Mouse (Mus musculus) thymus, postnatal 36 days (tissue): Measurements from ENCODE around the gene Gm20075.
"Not testable (repeated sequence)": the region's sequence is repeated elsewhere in the genome, so short reads cannot be mapped to it uniquely, and the experiment has no call there.

Experiments
- DNase-seq, 2 experiments: peaks; one replicate each; pipeline ENCODE4 v3.0.0; 2022; ENCODE audit warnings: mixed read lengths in 2 of 2

The Gm20075 gene

GRCm38 (mm10) chr13:96081276-96081675 is at the start of gene Gm20075:
Gene Gm20075 (minus strand): TSS chr13:96081376.
- not testable (repeated sequence) for DNase-seq

- no peak for DNase-seq
These were observed 47.9 kb upstream of the Gm20075 start for GRCm38 (mm10) chr13:96129081-96129480.

DNA sequence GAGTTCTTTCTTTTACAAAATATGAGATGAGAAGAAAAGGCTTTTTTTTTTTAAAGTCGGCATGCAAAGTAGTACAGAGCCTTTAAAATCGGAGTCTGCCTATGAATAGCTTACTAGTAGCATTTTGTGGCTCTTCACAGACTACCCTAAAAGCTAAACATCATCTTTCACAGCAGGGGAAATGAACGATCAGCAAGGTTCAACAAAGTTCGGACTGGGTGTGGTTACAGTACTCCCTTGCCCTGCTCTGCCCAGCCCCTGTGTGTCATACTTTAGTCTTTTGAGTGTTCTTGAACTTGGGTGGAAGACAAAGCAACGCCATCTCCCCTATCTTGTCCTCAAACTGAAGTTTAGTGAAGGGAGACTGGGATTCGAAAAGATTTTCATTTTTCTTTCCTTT is 45.5 kb upstream of the Gm20075 start:
- DNase-seq: no peak

- no peak for DNase-seq
These were observed 43.8 kb upstream of the Gm20075 start for GRCm38 (mm10) chr13:96125011-96125410.

DNA sequence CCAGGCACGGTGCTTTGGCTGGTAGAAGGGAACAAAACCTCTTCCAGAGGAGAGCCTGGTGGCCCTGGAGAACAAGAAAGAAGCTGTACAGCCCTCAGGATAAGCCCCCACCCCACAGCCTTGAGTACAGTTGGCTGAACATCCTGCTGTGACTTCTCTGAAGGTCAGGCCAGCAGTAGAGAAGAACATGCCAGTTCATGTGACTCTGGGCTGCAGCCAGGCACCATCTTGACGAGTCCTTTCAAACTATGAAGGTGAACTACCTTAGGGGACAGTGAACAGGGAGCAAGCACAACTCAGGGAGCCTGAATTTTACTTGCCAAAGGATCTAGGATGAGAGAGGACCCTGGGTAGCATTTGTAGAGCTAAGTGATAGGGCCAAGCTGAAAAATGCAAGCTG is 31.5 kb upstream of the Gm20075 start:
- DNase-seq: no peak

DNA sequence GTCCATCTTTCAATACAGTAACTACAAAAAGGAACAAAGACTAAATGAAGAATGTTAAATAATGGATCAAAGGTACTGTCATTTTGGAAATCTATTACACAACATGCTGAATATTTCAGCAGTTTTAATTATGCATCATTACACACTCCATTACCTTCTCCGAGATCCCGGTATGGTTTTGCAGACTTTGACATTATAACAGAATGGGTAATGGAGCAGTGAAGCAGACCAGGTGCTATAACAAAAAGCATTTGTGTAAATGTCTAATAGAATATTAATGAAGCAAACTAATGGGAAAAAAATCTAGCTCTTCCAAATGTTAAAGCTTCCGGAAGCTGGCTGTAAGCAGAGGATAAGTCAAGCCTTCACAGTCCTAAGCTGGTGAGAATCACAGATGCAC is 29.6 kb upstream of the Gm20075 start:
- no peak for DNase-seq

DNA sequence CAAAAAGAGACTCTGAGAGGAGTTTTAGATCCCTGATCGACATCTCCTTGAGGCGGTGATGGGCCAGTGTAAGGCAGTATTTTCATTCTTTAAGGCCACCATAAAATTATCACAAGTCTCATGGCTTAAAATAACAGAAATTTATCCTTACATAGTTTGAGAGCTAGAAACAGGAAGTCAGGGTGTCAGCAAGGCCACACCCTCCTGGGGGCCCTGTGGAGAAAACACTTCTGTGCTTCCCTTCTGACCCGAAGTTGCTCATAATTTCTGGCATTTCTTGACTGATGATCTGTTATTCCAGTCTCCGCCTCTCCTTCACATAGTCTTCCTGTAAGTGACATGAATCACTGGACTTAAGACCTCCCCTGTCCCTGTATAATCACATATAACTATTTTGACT is 25.2 kb upstream of the Gm20075 start:
- DNase-seq: no peak

DNA sequence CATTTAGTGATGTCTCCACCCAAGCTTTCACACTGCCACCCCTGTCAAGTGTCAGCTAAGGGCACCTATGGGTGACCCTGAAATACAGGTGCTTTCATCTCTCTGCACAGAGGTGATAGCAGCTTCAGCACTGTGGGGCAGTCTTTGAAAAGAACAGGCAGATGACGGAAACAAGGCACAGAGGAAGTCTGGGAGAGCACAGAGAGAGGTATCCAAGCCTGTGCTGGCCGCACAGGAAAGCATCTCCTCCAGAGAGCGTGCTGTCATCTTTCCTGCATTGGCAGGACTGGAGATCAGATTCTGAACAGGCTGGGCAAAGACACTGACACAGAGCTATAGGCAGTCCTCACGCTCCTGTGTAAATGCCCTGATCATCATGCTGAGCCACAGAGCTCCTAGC is 9.8 kb upstream of the Gm20075 start:
- DNase-seq: no peak

DNA sequence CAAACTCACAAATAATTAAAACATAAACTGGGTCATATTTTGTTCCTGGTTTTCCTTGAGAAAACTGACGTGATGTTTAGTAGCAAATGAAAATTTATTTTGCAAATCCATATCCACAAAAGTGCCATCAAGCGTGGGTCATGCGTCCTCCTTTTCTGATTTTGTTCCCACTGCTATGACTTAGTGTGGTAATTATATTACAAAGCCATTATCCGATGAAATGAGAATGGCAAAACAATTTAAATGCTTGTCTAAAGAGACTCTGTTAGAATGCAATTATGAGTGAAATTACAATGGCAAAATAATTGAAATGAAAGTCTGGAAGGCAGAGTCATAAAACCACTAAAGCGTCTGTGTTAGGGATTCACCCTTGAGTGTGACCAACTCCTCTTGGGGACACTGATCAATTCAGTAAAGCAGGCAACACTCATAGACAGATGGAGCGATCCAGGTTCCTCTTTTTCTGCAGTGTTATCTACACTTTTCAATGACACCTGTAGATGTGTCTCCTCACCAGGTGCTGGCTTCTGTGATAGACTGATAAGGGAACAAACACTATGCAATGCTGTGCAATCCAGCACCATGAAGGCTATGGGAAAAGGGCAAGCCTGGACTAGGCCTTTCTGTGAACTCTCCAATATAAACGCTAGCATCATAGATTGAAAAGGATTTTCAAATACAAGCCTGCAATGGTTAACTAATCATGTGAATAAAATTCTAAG is 4.6 kb upstream of the Gm20075 start:
- no peak for DNase-seq

GRCm38 (mm10) chr13:96081754-96082153 is 578 bp upstream of the Gm20075 start, which contains the start of gene Gm17190:
Gene Gm17190 (plus strand): TSS chr13:96082054.
- not testable (repeated sequence) for DNase-seq

GRCm38 (mm10) chr13:96073555-96073954 is 7.6 kb downstream of the Gm20075 start:
- no peak for DNase-seq

DNA sequence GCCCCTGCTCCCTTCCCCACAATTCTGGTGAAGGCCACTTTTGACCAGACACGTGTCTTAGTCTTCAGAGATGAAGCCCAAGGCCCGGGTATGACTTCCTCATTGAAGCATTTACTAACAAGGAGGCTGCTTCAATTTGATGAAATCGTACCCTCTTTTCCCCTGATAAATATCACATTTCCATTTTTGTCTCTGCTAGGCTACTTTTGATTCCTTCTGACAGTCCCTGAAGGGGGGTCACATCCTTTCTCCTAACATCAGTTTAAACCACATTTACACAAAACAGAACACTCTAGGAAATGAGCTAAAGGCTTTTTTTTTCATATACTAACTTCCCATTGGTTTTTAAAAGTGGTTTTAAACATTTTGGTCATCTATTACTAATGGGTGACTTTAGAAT is 28.4 kb downstream of the Gm20075 start:
- DNase-seq: no peak

- DNase-seq: no peak
These were observed 35.8 kb downstream of the Gm20075 start for GRCm38 (mm10) chr13:96045396-96045795.

- no peak for DNase-seq
These were observed 40.7 kb downstream of the Gm20075 start for GRCm38 (mm10) chr13:96040275-96041042.

DNA sequence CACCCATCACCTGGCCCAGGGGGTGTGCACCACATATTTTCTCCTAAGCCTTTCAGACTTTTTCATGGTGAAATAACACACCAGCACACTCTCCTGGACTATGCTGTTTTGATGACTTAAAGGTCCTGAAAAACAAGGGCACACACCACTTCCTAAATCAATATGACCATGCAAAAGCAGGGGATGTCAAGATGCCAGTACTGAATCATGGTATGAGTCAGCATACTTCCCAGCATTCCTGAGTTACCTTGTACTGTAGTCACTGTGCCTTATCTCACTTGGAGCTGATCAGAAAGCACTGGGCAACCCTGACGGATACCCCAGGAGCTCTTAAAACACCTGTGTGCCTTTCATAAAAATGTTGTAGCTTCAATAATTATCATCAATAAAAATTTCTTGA is 41.6 kb downstream of the Gm20075 start:
- DNase-seq: no peak

- peak; percentile 22 to 35 for DNase-seq
These were observed 50.6 kb downstream of the Gm20075 start for GRCm38 (mm10) chr13:96030368-96031223.
